Mouse (Mus musculus) heart, postnatal 0 days (tissue): ENCODE data around the gene Serpina1a.
"Not testable (repeated sequence)": the region's sequence is repeated elsewhere in the genome, so short reads cannot be mapped to it uniquely, and the experiment has no call there.

Experiments used
- CTCF ChIP-seq: IDR thresholded peaks from 2 replicates; pipeline ENCODE4 v1.5.1; 2016; ENCODE audit warnings: antibody characterized with exemption, control low read depth, low read depth
- EP300 ChIP-seq: IDR thresholded peaks from 2 replicates; pipeline ENCODE4 v1.6.1; 2016; ENCODE audit warnings: antibody characterized with exemption, low read depth

- not testable (repeated sequence) for TF ChIP-seq EP300, CTCF
Observed at GRCm38 (mm10) chr12:103830273-103830672, 33.1 kb downstream of the Serpina1a start, which contains the start of gene Serpina1b.
